Mouse (Mus musculus) megakaryocyte, embryonic 14.5 days (primary cell): Measurements from ENCODE around the gene Mfap4.

Experiments used
- FLI1 ChIP-seq: IDR thresholded peaks from 2 replicates; pipeline ENCODE4 v1.6.1; 2012; ENCODE audit warnings: low read length, inconsistent platforms, mixed read lengths
- GATA1 ChIP-seq: IDR thresholded peaks from 3 replicates; pipeline ENCODE4 v1.6.1; 2012; ENCODE audit warnings: mixed read lengths, low read length, inconsistent platforms, borderline replicate concordance

DNA sequence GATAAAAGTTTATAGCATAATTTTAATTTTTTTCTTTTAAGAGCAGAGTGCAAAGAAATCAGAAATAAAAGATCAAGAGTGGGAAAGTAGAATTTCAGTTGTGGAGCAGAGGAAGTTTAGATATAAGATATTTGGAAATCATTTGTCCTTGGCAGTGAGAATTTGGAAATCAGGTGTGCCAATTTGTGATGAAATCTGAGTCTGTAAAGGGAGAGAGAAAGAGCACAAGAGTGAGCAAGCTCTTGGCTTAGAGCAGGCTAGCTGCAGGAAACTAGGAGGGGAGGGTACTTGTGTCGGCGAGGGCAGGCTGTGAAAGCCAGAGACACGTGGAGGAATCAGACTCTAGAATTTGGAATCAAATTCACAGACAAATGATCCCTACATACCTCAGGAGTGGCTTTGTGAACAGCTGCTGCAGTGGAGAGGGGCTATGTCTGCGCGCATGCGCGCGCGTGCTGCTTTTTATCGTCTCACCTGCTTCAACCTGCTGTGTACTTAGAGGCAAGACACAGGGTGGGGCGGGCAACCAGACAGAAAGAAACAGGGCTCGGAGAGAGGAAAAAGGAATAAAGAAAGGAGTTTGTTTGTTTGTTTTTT, 8.3 kb upstream of the Mfap4 start:
- TF ChIP-seq GATA1, result no peak
- no peak for TF ChIP-seq FLI1
